Mouse (Mus musculus) thymus, postnatal 25 days (tissue): ENCODE measurements around the gene Krt20.

Experiments used
- DNase-seq: peaks from one replicate; pipeline ENCODE4 v3.0.0; 2022

Krt20 gene

DNA sequence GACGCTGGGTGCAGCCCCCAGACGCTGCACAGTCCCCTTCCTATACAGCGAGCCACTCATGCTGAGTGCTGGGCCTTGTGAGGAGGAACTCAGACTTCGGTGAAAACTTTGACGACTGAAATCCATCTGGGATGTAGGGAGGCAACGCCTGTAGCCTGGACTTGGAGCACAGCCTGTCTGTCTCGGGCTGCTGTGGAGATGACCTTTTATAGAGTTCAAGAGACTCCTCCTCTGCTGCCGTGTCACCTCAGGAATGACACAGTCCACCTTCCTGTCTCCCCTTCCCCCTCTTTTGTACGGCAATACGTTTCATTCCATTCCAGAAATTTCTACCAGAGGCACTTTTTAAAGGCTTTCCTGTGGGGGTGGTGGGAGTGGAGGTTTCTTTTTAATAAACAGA is at the start of gene Krt20:
Krt20 (minus strand) TSS at position 179 of the 400 bp plus-strand sequence.
- no peak for DNase-seq

DNA sequence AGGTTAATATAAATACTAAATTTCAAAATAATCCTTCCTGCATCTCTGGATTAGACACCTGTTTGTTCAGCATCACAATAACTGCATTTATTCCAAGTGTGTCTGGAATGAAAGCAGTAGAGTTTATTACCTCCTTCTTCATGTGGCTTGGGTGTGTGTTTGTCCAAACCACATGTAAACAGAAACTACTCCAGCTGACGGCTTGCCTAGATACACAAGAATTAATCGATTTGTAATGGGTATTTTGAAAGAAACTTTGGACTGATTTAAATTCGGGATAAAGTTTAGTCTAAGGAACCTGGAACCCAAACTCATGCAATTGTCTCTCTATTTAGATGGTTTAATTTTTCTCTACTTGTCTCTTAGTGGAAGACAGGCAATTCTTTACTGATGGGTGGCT is 37.0 kb upstream of the Krt20 start:
- no peak for DNase-seq

DNA sequence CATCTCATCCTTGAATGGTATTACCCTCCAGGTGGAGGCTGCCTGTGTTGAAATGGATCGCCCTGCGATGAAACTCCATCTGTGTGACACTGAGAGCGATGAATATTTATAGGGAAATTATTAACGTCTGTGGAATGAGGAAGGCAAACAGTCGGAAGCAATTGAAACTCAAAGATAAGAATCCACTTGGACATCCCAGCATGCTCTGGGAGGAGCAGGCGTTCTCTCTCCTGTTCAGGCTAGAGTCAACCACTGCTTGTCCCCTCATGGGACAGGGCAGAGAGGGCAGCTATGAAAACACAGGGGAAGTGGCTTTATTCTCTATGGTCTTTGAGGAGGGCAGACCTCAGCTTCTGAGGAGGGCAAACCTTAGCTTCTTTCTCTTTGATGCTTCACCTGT is 35.5 kb upstream of the Krt20 start:
- no peak for DNase-seq

DNA sequence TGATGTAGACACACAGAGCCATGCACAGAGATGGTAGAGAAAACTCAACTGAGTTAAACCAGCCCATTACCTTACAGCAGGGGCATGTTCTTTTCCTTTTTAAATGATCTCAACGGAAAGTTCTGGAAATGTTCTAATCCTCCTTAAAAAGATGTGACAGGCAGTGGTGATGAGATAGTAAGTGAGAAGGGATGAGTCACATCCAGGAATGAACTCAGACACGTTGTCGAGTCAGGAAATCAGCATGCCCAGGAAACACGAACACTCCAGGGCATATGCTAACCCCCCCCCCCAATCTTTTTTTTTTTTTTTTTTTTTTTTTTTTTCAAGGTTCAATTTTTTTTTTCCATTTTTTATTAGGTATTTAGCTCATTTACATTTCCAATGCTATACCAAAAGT is 34.5 kb upstream of the Krt20 start:
- DNase-seq: no peak

DNA sequence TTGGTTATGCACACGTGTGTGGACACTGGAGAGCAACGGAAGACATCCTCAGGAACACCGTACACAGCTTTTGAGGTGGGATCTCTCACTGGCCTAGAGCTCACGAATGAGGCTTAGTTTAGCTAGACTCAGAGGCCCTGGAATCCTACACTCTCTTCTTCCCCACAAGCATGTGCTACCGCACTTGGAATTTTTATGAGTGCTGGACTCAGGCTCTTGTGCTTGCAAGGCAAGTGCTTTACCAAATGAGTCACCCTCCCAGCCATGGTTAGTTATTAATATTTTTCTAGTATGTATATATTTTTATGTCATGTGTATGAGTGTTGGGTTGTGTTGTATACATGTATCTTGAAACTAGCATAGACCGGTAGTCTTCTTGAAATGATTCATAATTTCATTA is 34.0 kb upstream of the Krt20 start:
- DNase-seq: no peak

DNA sequence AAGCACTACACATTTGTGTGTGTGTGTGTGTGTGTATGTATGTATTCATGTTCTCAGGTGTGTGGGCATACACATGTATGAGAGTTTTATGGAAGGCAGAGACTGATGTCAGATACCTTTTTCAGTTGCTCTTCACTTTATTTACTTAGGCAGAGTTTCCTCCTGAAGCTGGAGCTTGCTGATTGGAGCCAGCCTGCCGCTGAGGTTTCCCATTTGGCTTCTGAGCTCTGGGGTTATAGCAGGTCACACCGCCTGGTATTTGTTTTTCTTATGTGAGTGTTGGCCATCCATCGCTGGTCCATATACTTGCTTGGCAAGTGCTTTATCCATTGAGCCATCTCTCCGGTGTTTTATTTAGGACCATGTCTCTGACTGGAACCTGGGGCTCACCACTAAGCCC is 31.3 kb upstream of the Krt20 start:
- DNase-seq: no peak

DNA sequence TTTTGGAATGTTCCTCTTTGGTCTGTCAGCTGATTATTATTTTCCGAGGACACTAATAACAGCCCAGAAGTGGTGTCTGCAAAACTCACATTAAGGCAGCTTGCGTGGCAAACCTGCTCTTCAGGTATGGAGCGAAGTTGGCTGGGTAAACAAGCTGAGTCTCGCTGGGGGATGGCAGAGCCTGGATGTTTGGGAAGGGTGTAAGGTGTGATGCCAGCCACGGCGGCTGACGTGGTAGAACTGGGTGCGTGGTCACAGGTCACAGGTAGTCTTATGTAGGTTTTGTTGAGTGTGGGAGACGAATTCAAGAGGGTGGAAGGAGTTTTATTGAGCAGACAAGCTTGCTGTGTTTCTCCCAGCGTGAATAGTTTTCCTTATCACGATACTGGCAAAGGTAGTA is 30.6 kb upstream of the Krt20 start:
- no peak for DNase-seq

DNA sequence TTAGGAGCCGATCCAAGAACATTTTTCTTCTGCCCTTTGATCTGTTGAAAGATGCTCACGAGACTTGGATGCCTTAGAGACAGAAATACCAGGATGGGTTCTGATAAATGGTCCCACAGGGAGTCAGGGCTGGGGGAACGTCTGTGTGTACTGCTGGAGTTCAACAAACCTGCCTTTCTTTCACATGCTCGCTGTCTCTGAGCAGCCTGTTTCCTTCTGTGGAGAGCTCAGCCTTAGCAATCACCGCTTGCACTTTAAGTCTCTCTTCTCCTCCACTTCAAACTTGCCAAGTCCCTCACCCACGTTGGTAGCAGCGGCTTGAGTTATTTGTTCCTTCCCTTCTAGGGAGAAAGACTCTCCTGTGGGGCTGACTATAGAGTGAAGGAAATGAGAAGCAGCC is 28.4 kb upstream of the Krt20 start:
- no peak for DNase-seq

DNA sequence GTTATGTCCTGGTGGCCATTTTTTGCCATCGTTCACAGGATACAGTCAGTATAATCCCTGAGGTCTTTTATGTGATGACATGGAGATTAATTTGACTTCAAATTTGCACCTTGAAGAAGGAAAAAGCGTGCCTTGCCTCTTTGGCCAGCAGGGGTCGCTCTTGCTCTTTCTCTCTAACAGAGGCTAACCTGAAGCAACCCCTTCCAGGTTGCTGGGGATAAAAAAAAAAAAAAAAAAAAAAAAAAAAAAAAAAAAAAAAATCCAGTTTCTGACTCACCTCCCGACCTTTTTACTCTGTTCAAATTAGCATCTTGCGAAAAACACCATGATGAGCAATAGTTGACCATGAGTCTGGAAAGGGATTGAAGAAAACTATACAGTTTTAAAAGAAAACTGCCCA is 26.9 kb upstream of the Krt20 start:
- peak; percentile 48 for DNase-seq

DNA sequence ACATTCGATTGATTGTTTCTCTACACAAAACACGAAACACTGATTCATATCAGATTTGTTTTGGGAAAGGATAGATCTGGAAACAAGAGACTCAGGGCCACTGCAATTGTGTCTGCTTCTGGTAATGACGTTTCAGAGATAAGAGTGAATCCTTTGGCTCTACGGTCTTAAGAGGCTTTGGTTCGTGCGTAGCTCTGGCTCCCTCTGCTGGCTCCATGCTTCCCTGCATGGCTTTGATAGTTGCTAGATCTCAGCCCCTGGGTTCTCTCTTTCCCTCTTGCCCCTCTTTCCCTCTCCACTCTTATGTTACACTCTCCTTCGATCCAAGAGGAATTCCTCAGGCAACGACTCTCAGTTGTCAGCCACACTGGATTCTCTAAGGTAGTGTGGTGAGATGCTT is 25.2 kb upstream of the Krt20 start:
- peak; percentile 41 for DNase-seq

DNA sequence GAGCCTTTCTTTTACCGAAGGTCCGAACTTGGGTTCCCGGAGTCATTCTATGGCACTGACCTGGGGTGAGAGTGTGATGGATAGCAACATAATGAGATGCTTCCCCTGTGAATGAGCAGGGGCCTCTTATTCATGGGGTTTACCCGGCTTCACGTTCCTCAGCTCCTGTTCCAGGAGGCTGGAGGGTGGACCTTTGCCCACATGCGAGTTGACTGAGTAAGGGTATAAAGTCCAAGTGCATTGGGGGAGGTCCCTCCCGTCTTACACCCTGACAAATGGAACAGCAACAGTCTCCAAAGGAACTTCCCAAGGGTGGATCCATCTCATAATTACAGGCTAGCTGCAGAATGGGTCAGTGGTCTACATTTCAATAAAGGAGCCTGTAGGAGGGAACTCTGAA is 23.8 kb upstream of the Krt20 start:
- DNase-seq: no peak

DNA sequence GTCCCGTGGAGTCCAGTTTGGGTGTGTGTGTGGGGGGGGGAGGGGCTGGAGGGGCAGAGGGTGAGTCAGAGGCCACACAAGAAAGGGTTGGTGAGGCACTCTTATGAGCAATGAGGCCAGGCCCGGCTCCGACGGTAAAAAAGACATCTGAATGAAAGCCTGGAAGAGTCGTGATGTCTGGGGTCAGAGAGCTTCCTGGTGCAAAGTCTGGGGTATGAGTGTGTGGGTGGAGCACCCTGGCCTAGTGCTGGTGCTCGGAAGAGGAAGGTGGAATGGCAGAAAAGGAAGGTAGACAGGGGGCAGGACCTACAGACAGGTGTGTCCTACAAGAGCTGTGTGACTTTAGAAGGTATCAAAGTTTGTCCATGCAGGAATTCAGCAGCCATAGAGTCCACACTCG is 20.9 kb upstream of the Krt20 start:
- DNase-seq: no peak

DNA sequence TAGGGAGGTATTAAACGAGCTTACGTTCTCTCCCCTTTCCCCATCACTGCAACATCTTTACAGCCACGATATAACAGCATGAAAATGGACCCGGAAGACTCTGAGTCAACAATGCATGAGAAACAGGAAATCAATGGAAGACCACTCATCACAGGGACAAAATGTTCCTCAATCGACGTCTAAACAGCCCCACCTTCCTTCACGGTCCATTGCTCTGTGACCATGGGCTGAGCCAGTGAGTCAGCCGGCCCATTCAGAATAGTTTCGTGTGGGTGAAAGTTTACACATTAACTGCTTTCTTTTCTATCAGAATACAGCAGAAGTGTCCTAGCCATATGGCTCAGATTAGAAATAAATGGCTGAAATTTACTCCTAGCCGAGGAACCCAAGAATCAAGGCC is 16.8 kb upstream of the Krt20 start:
- no peak for DNase-seq

DNA sequence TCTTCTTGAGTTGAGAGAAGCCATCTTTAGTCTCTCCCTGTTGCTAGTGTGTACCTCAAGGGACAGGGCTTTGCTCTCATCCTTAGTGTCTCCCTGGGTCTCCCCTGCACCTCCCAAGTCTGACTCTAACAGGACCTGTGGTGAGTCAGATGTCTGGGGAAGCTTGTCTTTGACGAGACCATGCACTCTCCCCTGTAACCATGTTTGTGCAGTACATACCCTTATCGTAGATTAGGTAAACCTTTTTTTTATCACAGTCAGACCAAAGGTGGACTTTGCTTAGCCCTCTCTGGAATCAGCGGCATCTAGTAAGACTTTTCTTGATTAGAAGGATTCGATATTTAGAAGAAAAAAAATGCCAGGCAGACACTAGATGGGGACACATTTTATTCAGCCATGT is 16.1 kb upstream of the Krt20 start:
- DNase-seq: no peak

DNA sequence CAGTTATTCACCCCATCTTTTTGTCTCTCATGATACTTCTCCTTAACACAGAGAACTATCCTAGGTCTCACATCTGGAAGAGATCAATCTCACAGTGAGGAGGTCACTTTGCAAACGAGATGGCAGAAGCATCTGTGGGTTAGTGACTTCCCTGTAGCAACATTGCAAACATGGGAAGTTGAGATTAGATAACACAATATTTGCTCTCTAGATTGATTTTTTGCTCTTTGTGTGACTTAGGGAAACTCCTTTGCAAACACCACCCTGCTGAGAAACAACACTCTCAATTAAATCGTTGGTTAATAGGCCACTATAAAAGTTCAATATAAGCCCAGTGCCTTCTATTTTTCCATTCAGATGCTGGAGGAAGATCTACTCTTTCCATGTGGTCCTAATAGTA is 10.8 kb upstream of the Krt20 start:
- DNase-seq: no peak

DNA sequence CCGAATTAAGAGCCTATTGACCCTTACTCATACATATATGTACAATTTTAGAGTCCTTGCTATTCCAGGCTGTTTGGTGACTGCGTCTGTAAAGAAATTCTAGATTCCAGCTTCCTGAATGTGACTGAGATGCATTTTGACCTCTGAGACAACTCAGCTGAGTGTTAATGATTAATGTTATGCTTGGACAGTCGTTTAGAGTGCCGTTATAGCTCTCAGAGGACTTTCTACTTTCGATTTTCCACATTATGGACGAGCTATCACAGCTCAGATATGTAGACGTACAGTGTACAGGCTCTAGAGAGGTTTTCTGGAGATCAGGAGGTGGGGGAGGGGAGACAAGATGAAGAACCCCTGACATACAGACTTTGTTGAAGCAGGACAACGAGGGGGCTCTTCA is 3.3 kb upstream of the Krt20 start:
- no peak for DNase-seq

DNA sequence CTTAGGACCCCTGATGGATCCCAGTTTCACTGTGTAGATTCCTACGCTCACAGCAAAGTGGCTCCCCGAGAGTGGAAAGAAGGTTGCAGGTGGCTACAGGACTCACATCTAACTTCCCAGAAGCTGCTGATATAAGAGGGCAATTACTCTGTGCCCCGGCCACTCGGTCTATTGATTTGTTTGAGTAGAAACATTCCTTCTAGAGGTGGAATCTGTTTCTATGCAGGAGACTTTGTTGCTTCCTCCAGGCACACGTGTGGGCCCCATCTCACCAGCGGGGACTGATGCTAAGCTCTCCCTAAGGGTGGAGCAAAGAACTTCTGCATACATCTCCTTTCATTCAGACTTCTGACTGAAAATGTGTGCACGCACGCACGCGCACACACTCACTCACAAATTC is 1.5 kb upstream of the Krt20 start:
- no peak for DNase-seq

DNA sequence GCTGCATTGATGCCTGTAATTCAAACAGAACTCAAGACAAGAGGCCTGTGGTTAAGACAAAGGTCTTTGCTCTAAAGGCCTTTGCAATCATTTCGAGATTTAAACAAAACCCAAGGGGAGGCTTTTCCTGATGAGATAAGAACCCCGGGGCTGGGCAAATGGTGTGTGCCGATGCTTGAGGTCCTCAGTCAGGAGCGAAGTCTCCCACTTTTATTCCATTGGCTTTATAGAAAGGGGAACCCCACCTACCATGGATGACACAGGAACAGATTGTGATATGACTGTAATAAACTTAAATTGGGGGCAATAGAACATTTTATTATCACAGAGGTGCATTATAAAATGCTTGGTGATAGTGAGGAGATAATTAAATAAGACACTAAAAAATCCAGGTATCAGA is 1.3 kb downstream of the Krt20 start:
- DNase-seq: no peak

DNA sequence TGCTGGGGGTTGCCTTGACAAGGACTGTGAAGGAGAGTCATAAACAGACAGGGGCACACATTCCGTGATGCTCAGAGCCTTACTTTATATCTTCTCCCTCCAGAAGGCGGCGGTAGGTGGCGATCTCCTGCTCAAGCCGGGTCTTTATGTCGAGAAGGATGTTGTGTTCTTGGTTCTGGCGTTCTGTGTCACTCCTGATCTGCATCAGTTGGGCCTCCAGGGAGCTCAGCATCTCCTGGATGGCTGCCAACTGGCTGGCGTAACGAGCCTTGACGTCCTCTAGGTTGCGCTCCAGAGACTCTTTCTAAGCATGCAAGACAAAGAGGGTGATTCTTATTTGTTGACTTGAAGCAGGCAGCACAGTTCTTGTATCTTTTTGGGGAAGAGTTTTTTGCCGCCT is 7.3 kb downstream of the Krt20 start:
- DNase-seq: no peak

DNA sequence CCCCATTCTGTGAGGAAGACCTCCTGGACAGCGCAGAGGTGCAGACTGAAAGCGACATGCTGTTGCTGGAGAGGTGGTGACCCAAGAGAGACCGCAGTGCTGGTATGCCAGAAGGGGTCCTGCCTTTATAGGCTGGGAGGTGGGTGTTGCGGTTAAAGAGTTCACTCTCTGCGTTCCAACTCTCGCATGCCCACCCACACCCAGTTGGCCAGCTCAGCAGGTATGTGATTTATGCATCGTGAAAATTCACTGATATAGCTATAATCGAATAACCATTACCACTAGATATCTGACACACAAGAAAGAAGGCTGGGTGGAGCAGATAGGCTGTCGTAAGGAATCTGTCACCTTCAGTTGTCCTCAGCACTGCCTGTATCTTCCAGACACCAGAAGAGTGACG is 15.8 kb downstream of the Krt20 start, which contains the start of gene Krt12:
Krt12 (minus strand) TSS at position 101 of the 400 bp plus-strand sequence.
- no peak for DNase-seq

DNA sequence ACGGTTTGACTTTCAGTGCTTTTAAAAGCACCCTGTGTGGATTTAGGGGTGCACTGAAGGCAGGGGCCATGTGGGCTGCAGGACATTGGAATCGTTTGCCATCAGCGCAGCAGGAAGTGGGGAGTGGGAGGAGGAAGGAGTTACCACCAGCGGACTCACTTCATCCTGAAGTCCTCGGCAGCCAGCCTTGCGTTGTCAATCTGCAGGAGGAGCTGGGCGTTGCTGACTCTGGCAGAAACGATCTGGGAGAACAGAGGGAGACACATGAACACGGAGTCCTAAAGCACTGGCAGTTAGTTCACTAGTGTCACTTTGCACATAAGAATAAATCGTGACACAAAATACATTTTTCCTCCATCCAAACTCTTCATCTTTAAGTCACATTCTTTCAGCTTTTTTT is 17.4 kb downstream of the Krt20 start:
- DNase-seq: no peak

DNA sequence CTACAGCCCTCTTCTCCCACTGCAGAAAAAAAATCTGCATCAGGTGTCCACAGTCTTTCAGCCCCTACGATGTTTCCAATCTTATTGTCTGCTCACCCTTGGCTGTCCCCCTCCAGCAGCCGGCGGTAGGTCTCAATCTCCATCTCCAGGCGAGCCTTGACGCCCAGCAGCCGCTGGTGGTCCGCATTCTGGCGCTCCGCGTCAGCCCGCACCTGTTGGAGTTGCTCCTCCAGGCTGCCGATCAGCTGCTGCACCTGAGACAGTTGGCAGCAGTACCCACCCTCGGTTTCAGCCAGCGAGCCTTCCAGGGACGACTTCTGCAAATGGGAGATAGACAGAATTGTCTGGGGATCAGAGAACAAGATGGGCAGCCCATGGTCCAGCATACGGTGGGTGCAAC is 20.1 kb downstream of the Krt20 start:
- DNase-seq: no peak

DNA sequence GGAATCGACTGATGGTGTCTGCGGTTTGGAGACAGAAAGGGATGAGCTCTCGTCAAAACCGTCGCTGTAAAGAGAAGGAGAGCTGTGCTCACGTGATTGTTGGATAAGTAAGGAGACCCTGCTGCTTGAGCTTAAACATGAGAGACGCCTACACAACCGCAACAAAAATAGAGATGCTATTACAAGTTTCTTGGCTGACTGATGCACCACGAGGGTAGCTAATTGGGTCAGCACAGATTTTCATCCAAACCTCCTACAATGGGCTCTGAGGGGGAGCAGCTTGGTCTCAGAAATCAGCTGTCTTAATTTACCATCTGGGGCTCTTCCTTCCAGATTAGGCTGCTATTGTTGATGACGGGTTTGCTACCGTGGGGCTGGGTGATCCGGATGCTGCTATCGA is 21.0 kb downstream of the Krt20 start:
- DNase-seq: no peak

DNA sequence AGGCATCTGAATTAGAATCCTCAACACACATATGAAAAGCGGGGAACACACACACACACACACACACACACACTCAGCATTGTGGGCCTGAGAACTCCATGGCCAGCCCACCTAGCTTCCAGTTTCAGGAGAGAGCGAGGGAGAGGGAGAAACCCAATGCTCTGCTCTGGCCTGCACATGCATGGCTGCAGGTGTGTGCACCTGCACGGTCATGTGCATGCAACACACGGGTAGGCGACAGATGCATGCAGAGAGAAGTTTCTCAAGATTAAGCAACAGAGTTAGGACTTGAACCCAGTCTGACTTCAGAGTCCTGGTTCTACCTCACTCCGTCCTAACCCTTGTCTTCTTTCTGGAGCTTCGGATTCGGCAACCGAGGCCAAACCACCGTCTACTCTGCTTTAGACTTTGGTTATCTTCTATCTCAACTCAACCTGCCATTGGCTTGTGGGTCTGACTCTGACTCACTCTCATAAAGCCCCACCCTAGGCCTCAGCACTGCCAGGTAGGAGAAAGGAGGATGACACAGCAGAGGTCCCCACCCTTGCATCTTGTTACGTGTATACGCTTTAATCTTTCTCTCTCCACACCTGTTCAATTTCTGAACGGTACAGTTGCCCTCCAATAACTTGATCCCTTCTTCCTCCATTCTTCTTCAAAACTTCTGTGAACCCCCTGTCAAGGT is 23.3 kb downstream of the Krt20 start:
- DNase-seq: no peak

DNA sequence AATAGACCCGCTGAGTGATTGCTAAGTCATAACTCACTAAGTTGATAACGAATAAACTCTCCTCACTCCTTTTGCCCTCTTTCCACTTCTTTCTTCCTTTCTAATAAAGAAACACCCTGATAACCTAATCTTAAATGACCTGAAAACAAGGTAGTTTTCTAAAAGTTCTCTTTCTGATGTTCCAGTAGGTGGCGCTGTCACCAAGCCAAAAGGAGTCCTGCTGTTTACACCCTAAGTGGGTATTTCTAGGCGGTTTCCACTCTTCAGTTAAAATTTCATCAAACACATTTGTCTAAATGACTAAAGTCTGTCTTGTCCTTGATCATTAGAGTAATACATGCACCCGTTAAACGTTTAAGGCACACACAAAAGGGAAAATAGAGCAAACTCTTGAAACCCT is 24.7 kb downstream of the Krt20 start:
- peak; percentile 2 for DNase-seq

DNA sequence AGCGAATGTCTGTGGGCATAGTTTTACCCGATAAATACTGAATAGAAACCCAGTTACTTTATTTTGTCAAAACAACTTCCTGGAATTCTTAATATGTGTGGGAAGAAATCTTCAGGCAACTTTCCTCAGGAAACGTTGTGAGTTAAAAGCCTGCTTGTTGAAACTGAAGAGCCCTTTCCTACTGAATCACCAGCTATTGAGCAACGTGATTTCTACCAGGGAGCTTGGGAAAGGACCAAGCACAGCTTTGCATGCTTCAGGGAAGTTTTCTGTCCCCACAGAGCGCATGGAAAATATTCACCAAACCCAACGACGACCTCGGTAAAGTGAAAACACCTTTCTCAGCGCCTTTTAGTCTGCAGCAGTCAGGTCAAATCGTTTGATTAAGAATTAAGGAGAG is 31.8 kb downstream of the Krt20 start:
- DNase-seq: no peak
